Mouse (Mus musculus): ENCODE measurements around the gene Pih1d2. TPM values are rescaled to one million over a fixed set of nuclear protein-coding genes. Genes with fewer than 3 reads are reported as not detected.

The Pih1d2 gene
- polyA plus RNA-seq, 1 experiment = 2.5 TPM

GRCm38 (mm10) chr9:50590856-50591518 lies 26.1 kb upstream of the Pih1d2 start:
- Histone ChIP-seq H3K4me3 (replicated peaks; ENCODE audit: control insufficient read depth, low read depth, low read length) (peak overlapping the region; percentile 4), H3K4me1 (ENCODE audit: control insufficient read depth, insufficient read depth, low read length) (peaks cover 3% of the 10 kb centered on the region), H3K27ac (ENCODE audit: control insufficient read depth, insufficient read depth, low read depth, low read length, poor library complexity) (peak overlapping the region; percentile 76)
- WGBS = 32% methylated on average over 10 of the region's 10 CpGs
- no peak for TF ChIP-seq POLR2A (IDR thresholded peaks at IDR 0.05; ENCODE audit: borderline replicate concordance, control insufficient read depth, low read depth, low read length)
- no peak for TF ChIP-seq CTCF (IDR thresholded peaks at IDR 0.05; ENCODE audit: control insufficient read depth, insufficient read depth, low read length)

- no peak overlapping the region for H3K4me3 ChIP-seq (replicated peaks; ENCODE audit: control insufficient read depth, low read depth, low read length)
- peaks cover 3% of the 10 kb centered on the region for H3K4me1 ChIP-seq (ENCODE audit: control insufficient read depth, insufficient read depth, low read length)
- no peak overlapping the region; the same call in 1 of the 2 replicates for H3K27ac ChIP-seq (ENCODE audit: control insufficient read depth, insufficient read depth, low read depth, low read length, poor library complexity)
- 51% methylated on average over 9 of the region's 9 CpGs for WGBS
- no peak for TF ChIP-seq CTCF (IDR thresholded peaks at IDR 0.05; ENCODE audit: control insufficient read depth, insufficient read depth, low read length)
- TF ChIP-seq POLR2A (IDR thresholded peaks at IDR 0.05; ENCODE audit: borderline replicate concordance, control insufficient read depth, low read depth, low read length) = no peak
These were observed 24.2 kb upstream of the Pih1d2 start for GRCm38 (mm10) chr9:50592955-50593354.

GRCm38 (mm10) chr9:50593544-50593943 lies 23.6 kb upstream of the Pih1d2 start:
- WGBS = 68% methylated on average over 3 of the region's 3 CpGs

GRCm38 (mm10) chr9:50594794-50595417 lies 22.2 kb upstream of the Pih1d2 start:
- 83% methylated on average over 12 of the region's 12 CpGs for WGBS
- TF ChIP-seq CTCF (IDR thresholded peaks at IDR 0.05; ENCODE audit: control insufficient read depth, insufficient read depth, low read length) (no peak), POLR2A (IDR thresholded peaks at IDR 0.05; ENCODE audit: borderline replicate concordance, control insufficient read depth, low read depth, low read length) (no peak)
- H3K27ac ChIP-seq (ENCODE audit: control insufficient read depth, insufficient read depth, low read depth, low read length, poor library complexity) = no peak overlapping the region
- peaks cover 3% of the 10 kb centered on the region for H3K4me1 ChIP-seq (ENCODE audit: control insufficient read depth, insufficient read depth, low read length)
- H3K4me3 ChIP-seq (replicated peaks; ENCODE audit: control insufficient read depth, low read depth, low read length) = no peak overlapping the region

More at GRCm38 (mm10) chr9:50593544-50593943, 23.6 kb upstream of the Pih1d2 start:
- Histone ChIP-seq H3K4me3 (replicated peaks; ENCODE audit: control insufficient read depth, low read depth, low read length) (no peak overlapping the region), H3K27ac (ENCODE audit: control insufficient read depth, insufficient read depth, low read depth, low read length, poor library complexity) (no peak overlapping the region; the same call in 1 of the 2 replicates), H3K4me1 (ENCODE audit: control insufficient read depth, insufficient read depth, low read length) (peaks cover 3% of the 10 kb centered on the region)
- TF ChIP-seq POLR2A (IDR thresholded peaks at IDR 0.05; ENCODE audit: borderline replicate concordance, control insufficient read depth, low read depth, low read length) (no peak), CTCF (IDR thresholded peaks at IDR 0.05; ENCODE audit: control insufficient read depth, insufficient read depth, low read length) (peak; percentile 67)

- WGBS = 92% methylated on average over 8 of the region's 8 CpGs
- Histone ChIP-seq H3K4me3 (replicated peaks; ENCODE audit: control insufficient read depth, low read depth, low read length) (no peak overlapping the region), H3K27ac (ENCODE audit: control insufficient read depth, insufficient read depth, low read depth, low read length, poor library complexity) (no peak overlapping the region), H3K4me1 (ENCODE audit: control insufficient read depth, insufficient read depth, low read length) (peaks cover under 1% of the 10 kb centered on the region)
- TF ChIP-seq POLR2A (IDR thresholded peaks at IDR 0.05; ENCODE audit: borderline replicate concordance, control insufficient read depth, low read depth, low read length) (no peak), CTCF (IDR thresholded peaks at IDR 0.05; ENCODE audit: control insufficient read depth, insufficient read depth, low read length) (no peak)
These were observed 20.1 kb upstream of the Pih1d2 start for GRCm38 (mm10) chr9:50596973-50597372.

- 35% methylated on average over 6 of the region's 6 CpGs for WGBS
- no peak overlapping the region for H3K4me3 ChIP-seq (replicated peaks; ENCODE audit: control insufficient read depth, low read depth, low read length)
These were observed 15.6 kb upstream of the Pih1d2 start for GRCm38 (mm10) chr9:50601536-50601935.

GRCm38 (mm10) chr9:50602055-50602845 lies 14.9 kb upstream of the Pih1d2 start:
- Histone ChIP-seq H3K27ac (ENCODE audit: control insufficient read depth, insufficient read depth, low read depth, low read length, poor library complexity) (no peak overlapping the region; the same call in 1 of the 2 replicates), H3K4me1 (ENCODE audit: control insufficient read depth, insufficient read depth, low read length) (peaks cover 6% of the 10 kb centered on the region), H3K4me3 (replicated peaks; ENCODE audit: control insufficient read depth, low read depth, low read length) (peak overlapping the region; percentile 53)
- 65% methylated on average over 7 of the region's 7 CpGs for WGBS
- no peak for TF ChIP-seq CTCF (IDR thresholded peaks at IDR 0.05; ENCODE audit: control insufficient read depth, insufficient read depth, low read length)
- no peak for TF ChIP-seq POLR2A (IDR thresholded peaks at IDR 0.05; ENCODE audit: borderline replicate concordance, control insufficient read depth, low read depth, low read length)

More at GRCm38 (mm10) chr9:50601536-50601935, 15.6 kb upstream of the Pih1d2 start:
- Histone ChIP-seq H3K4me1 (ENCODE audit: control insufficient read depth, insufficient read depth, low read length) (peaks cover 6% of the 10 kb centered on the region), H3K27ac (ENCODE audit: control insufficient read depth, insufficient read depth, low read depth, low read length, poor library complexity) (no peak overlapping the region)
- TF ChIP-seq POLR2A (IDR thresholded peaks at IDR 0.05; ENCODE audit: borderline replicate concordance, control insufficient read depth, low read depth, low read length) (no peak), CTCF (IDR thresholded peaks at IDR 0.05; ENCODE audit: control insufficient read depth, insufficient read depth, low read length) (no peak)

Measured in bone marrow, adult 2 months (tissue).